Comparison of ENCODE assay signal across 25 mouse cellular contexts in the genomic region with DNA sequence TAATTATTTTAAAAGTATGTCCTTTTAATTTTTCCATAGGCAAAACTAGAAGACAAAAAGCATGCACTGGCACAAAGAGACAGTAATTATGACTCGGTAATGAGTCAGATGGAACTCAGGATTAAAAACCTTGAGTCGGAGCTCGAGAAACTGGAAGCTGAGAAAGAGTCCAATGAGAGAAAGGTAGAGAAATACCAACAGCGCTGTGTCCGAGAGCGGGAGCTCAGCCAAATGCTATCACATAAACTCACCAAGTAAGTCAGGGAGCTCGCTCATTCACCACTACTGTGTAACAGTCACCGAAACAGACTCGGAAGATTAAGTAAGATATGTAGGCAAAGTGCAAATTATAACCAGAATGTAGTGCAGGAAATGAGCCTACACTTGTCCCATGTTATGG. TPM values are rescaled to one million over a fixed set of nuclear protein-coding genes. Genes with fewer than 3 reads are reported as not detected.
DNase-seq lines count a peak whose midpoint lies in the region; ATAC-seq lines count a peak whose summit lies in the region.
"Had no signal": no experiment of that assay in that cellular context is flagged by ENCODE, and none has a peak within 500 bp of the region (broad histone marks: within the 10 kb centered on the region; RNA-seq: fewer than 3 reads in every experiment).

No protein-coding gene starts in this region.

- H3K9ac ChIP-seq in hindbrain, embryonic 13.5 days, result no peak overlapping the region
- H3K9ac ChIP-seq: embryonic facial prominence, embryonic 13.5 days; forebrain, embryonic 13.5 days; forebrain, postnatal 0 days; heart, embryonic 15.5 days had no signal

- no peak overlapping the region for H3K4me2 ChIP-seq in hindbrain, embryonic 13.5 days
- H3K4me2 ChIP-seq: embryonic facial prominence, embryonic 13.5 days; forebrain, embryonic 13.5 days; heart, embryonic 15.5 days had no signal

- no peak overlapping the region for H3K4me3 ChIP-seq in hindbrain, embryonic 13.5 days
- H3K4me3 ChIP-seq: embryonic facial prominence, embryonic 13.5 days; forebrain, embryonic 13.5 days; heart, embryonic 10.5 days; heart, embryonic 15.5 days; hindbrain, embryonic 10.5 days had no signal

- no peaks in the 10 kb centered on the region for H3K4me1 ChIP-seq in hindbrain, embryonic 13.5 days (replicated peaks)
- H3K4me1 ChIP-seq: embryonic facial prominence, embryonic 13.5 days; forebrain, embryonic 13.5 days; heart, embryonic 10.5 days; heart, embryonic 15.5 days; hindbrain, embryonic 10.5 days had no signal

- H3K36me3 ChIP-seq in hindbrain, embryonic 13.5 days, result no peaks in the 10 kb centered on the region
- H3K36me3 ChIP-seq: embryonic facial prominence, embryonic 13.5 days; heart, embryonic 10.5 days; heart, embryonic 15.5 days; hindbrain, embryonic 10.5 days had no signal

- WGBS in hindbrain, embryonic 13.5 days, result 91% methylated on average over 9 of the region's 9 CpGs

- no peak overlapping the region for H3K27ac ChIP-seq in hindbrain, embryonic 13.5 days
- H3K27ac ChIP-seq: embryonic facial prominence, embryonic 13.5 days; forebrain, embryonic 13.5 days; heart, embryonic 10.5 days; heart, embryonic 15.5 days; hindbrain, embryonic 10.5 days had no signal

- no peaks in the 10 kb centered on the region for H3K9me3 ChIP-seq in hindbrain, embryonic 13.5 days
- H3K9me3 ChIP-seq: embryonic facial prominence, embryonic 13.5 days; forebrain, embryonic 13.5 days; heart, embryonic 10.5 days; heart, embryonic 15.5 days; hindbrain, embryonic 10.5 days had no signal

- ATAC-seq in hindbrain, embryonic 13.5 days (ENCODE audit: low FRiP score), result no peak
- ATAC-seq: forebrain, embryonic 13.5 days; forebrain, postnatal 0 days; hindbrain, embryonic 16.5 days; inflammation-experienced regulatory T-cells, adult 6 months; intestine, postnatal 0 days had no signal

- H3K27me3 ChIP-seq in hindbrain, embryonic 13.5 days, result no peaks in the 10 kb centered on the region
- H3K27me3 ChIP-seq: embryonic facial prominence, embryonic 13.5 days; forebrain, embryonic 13.5 days; heart, embryonic 15.5 days had no signal

- DNase-seq in 3134 (ENCODE audit: extremely low read depth, insufficient read length, low spot score) (peak; percentile 30), 3T3-L1 (ENCODE audit: low read depth, low spot score) (peak; percentile 69), adipocyte (ENCODE audit: low spot score) (peak; percentile 8)
- DNase-seq in adrenal gland, postnatal 25 days, result peak; percentile 51
- no peak for DNase-seq in lung, postnatal 4 days
- DNase-seq in embryo, embryonic 11 days, result no peak
- DNase-seq in layer of hippocampus, postnatal 25 days (ENCODE audit: extremely low spot score in 1 of 2, low spot score in 1 of 2), result no peak
- DNase-seq: cerebellum, adult 11-12 months; cerebellum, adult 9-10 months; cerebellum, postnatal 25 days; forebrain, postnatal 0 days; gastrocnemius, postnatal 14 days; kidney, adult 8-10 months had no signal

RNA-seq across cellular contexts. Expression of a gene that starts 14.1 kb away (rescaled TPM):
- 319 and 341 TPM in 2 replicates for total RNA-seq in adrenal gland, postnatal 25 days (2021)
- 100 to 1,000 TPM; 222 to 250 TPM for total RNA-seq in layer of hippocampus, postnatal 25 days (2021)
- 206 and 208 TPM in 2 replicates for polyA plus RNA-seq in hindbrain, embryonic 13.5 days (2015; fragmentation: Nextera tagmentation; extraction: Ambion mirVana)

RNA-seq across cellular contexts. Expression of a gene that starts 49.3 kb away (rescaled TPM):
- not detected in 2 replicates for total RNA-seq in adrenal gland, postnatal 25 days (2021)
- total RNA-seq in layer of hippocampus, postnatal 25 days (2021), result not detected
- 0.54 and 0.57 TPM in 2 replicates for polyA plus RNA-seq in hindbrain, embryonic 13.5 days (2015; fragmentation: Nextera tagmentation; extraction: Ambion mirVana)
- total RNA-seq: gastrocnemius, adult 18-20 months; granulocyte monocyte progenitor cell, adult 5-6 weeks; heart, postnatal 25 days had no signal

RNA-seq across cellular contexts. Expression of a gene that starts 56.6 kb away (rescaled TPM):
- total RNA-seq in adrenal gland, postnatal 25 days (2021), result 40.1 and 40.4 TPM in 2 replicates
- total RNA-seq in layer of hippocampus, postnatal 25 days (2021), result 10 to 100 TPM; 77.8 to 79.9 TPM
- polyA plus RNA-seq in hindbrain, embryonic 13.5 days (2015; fragmentation: Nextera tagmentation; extraction: Ambion mirVana), result 12.9 and 13.4 TPM in 2 replicates

Comparison
In these comparisons a context has a peak if more than half of its experiments do, and no peak if none do; other contexts are left out.
1. DNase-seq: peak in 3134 (single experiment), 3T3-L1 (single experiment), adipocyte (single experiment) and adrenal gland, postnatal 25 days (single experiment); none in lung, postnatal 4 days (0 of 2), embryo, embryonic 11 days (single experiment) and layer of hippocampus, postnatal 25 days (0 of 2).